Mouse (Mus musculus) intestine, postnatal 0 days (tissue): ENCODE data around the gene B9d2. TPM values are rescaled to one million over a fixed set of nuclear protein-coding genes. Genes with fewer than 3 reads are reported as not detected.
A peak's percentile ranks its signal among the peaks of the same experiment; 100 is the strongest.

ENCODE experiments used
- ATAC-seq: fragments of 200-750 bp; cut with Nextera tagmentation; 2 replicates; pipeline ENCODE4 v1.8.0; 2017; ENCODE audit warnings: mild to moderate bottlenecking, moderate TSS enrichment, moderate library complexity
- H3K27ac ChIP-seq: fragments of 300-500 bp; sonication (generic); 2 replicates; pipeline ENCODE4 v1.5.1; 2014; ENCODE audit warnings: mild to moderate bottlenecking, low read depth, low read length, moderate library complexity
- H3K27me3 ChIP-seq: fragments of 300-500 bp; sonication (generic); replicated peaks from 2 replicates; pipeline ENCODE4 v1.6.1; 2014; ENCODE audit warnings: low read length, mixed read lengths; ENCODE audit not compliant: control insufficient read depth, insufficient read depth
- H3K36me3 ChIP-seq: fragments of 300-500 bp; sonication (generic); 2 replicates; pipeline ENCODE4 v1.6.1; 2014; ENCODE audit warnings: mild to moderate bottlenecking, moderate library complexity; ENCODE audit not compliant: control insufficient read depth, insufficient read depth
- H3K4me1 ChIP-seq: fragments of 300-500 bp; sonication (generic); replicated peaks from 2 replicates; pipeline ENCODE4 v1.6.1; 2014; ENCODE audit warnings: antibody characterized with exemption, low read length, mixed read lengths; ENCODE audit not compliant: control insufficient read depth, insufficient read depth
- H3K4me2 ChIP-seq: fragments of 300-500 bp; sonication (generic); replicated peaks from 2 replicates; pipeline ENCODE4 v1.6.1; 2014; ENCODE audit warnings: low read depth, mild to moderate bottlenecking, moderate library complexity
- H3K4me3 ChIP-seq: fragments of 300-500 bp; sonication (generic); 2 replicates; pipeline ENCODE4 v1.5.1; 2014; ENCODE audit warnings: low read depth, low read length
- H3K9ac ChIP-seq: fragments of 300-500 bp; sonication (generic); 2 replicates; pipeline ENCODE4 v1.6.1; 2014; ENCODE audit warnings: mild to moderate bottlenecking, low read depth, low read length
- H3K9me3 ChIP-seq: fragments of 300-500 bp; sonication (generic); 2 replicates; pipeline ENCODE4 v1.6.1; 2016; ENCODE audit warnings: mixed run types; ENCODE audit not compliant: control insufficient read depth
- CTCF ChIP-seq: sonication (generic); IDR thresholded peaks from 2 replicates; pipeline ENCODE4 v1.5.1; 2016; ENCODE audit warnings: low read depth, mild to moderate bottlenecking, control low read depth, antibody characterized with exemption, moderate library complexity
- WGBS: fragments of 180-500 bp; shearing (Covaris S2); extraction: QIAGEN DNeasy Blood & Tissue Kit; methylation state at CpG from one replicate; pipeline ENCODE4 v1.1.7; 2014; 5-methylcytosine and 5-hydroxymethylcytosine counted together
- polyA plus RNA-seq: library from polyadenylated mRNA; unstranded; fragments of >200 nt; fragmentation: Nextera tagmentation; extraction: Ambion mirVana; gene quantifications from 2 replicates; pipeline ENCODE4 v1.2.1, GENCODE M21; 2015

B9d2 gene
- polyA plus RNA-seq, 1 experiment from 2014 or later: 12.4 TPM

DNA sequence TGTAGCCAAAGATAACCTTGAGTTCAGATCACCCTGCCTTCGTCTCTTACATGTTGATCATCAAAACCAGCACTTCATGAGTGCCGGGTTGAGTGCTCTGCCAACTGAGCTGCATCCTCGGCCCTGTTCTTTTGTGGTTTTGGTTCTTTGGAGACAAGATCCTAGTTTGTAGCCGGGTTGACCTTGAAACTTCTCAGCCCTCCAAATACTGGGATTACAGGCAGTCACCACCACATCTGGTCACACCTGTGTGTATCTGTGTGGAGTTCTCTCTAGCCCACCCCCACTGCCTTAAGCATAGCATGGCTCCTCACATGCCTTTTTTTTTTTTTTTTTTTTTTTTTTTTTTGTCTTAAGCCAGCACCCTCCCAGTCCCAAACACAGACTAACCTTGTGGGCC, 10.5 kb upstream of the B9d2 start:
- no peak overlapping the region for H3K4me3 ChIP-seq
- no peak overlapping the region for H3K4me2 ChIP-seq
- no peak overlapping the region for H3K27ac ChIP-seq
- no peak for ATAC-seq
- H3K27me3 ChIP-seq: peaks cover 9% of the 10 kb centered on the region
- no peak for TF ChIP-seq CTCF
- WGBS: 91% methylated on average over 4 of the region's 4 CpGs
- 0 out of 2 replicates have a peak, but pooled peaks cover 3% of the 10 kb centered on the region for H3K4me1 ChIP-seq
- H3K9ac ChIP-seq: no peak overlapping the region
- H3K9me3 ChIP-seq: no peaks in the 10 kb centered on the region
- H3K36me3 ChIP-seq: peaks cover 33% of the 10 kb centered on the region; the same call in 1 of the 2 replicates

- Histone ChIP-seq H3K27me3 (peaks cover 19% of the 10 kb centered on the region), H3K36me3 (peaks cover 21% of the 10 kb centered on the region; the same call in 1 of the 2 replicates), H3K9me3 (no peaks in the 10 kb centered on the region), H3K4me3 (no peak overlapping the region), H3K9ac (no peak overlapping the region), H3K27ac (no peak overlapping the region), H3K4me1 (0 out of 2 replicates have a peak, but pooled peaks cover 3% of the 10 kb centered on the region), H3K4me2 (no peak overlapping the region)
- no peak for TF ChIP-seq CTCF
- WGBS: 62% methylated on average over 2 of the region's 2 CpGs
- ATAC-seq: no peak
Observed at GRCm38 (mm10) chr7:25671686-25672085, 8.9 kb upstream of the B9d2 start.

DNA sequence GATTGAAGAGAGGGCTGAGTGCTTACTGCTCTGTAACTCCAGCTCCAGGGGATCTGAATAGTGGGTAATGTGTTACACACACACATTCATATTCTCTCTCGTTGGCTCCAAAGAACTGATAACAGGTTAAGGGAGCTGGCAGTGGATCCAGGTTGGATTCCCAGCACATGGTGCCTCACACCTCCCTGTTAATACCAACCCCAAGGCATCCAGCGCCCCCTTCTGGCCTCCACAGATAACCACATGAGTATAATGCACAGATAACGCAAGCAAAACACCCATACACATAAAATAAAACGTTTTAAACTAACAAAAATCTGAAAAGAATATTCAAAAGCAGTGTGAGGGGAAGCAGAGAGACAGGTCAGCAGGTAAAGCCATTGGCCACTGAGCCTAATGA, 8.1 kb upstream of the B9d2 start:
- Histone ChIP-seq H3K27ac (no peak overlapping the region), H3K27me3 (peaks cover 19% of the 10 kb centered on the region), H3K4me2 (no peak overlapping the region), H3K4me1 (0 out of 2 replicates have a peak, but pooled peaks cover 3% of the 10 kb centered on the region), H3K9me3 (no peaks in the 10 kb centered on the region), H3K4me3 (no peak overlapping the region), H3K36me3 (peaks cover 13% of the 10 kb centered on the region; the same call in 1 of the 2 replicates), H3K9ac (no peak overlapping the region)
- peak; percentile 42; the same call in 1 of the 2 replicates for TF ChIP-seq CTCF
- 47% methylated on average over 4 of the region's 4 CpGs for WGBS
- ATAC-seq: no peak

DNA sequence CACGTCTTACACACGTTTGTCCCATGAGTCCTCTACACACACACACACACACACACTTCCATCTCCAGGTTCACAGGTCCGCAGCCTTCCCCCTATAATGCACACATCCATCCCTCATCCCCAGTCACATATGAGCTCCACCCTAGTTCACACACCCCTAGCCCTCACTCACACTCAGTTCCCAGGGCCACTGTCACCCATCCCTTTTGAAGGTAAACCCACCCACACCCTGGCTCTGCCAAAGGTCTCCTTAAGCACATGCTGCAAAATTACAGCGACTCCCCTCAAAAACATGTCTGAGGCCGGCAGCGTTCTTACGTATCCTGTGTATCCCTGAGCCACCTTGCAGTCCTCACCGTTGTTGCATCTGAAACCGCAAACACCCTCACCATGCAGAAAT, 6.3 kb upstream of the B9d2 start:
- no peak for ATAC-seq
- Histone ChIP-seq H3K9me3 (no peaks in the 10 kb centered on the region), H3K4me3 (peak overlapping the region; percentile 34), H3K4me2 (no peak overlapping the region), H3K4me1 (0 out of 2 replicates have a peak, but pooled peaks cover 3% of the 10 kb centered on the region), H3K27ac (no peak overlapping the region), H3K27me3 (peaks cover 19% of the 10 kb centered on the region), H3K36me3 (no peaks in the 10 kb centered on the region; the same call in 1 of the 2 replicates), H3K9ac (no peak overlapping the region)
- WGBS: 22% methylated on average over 9 of the region's 9 CpGs
- TF ChIP-seq CTCF: no peak

- Histone ChIP-seq H3K4me3 (peak within 1 kb of the TSS; percentile 34), H3K36me3 (no peaks in the 10 kb centered on the region; the same call in 1 of the 2 replicates), H3K9me3 (no peaks in the 10 kb centered on the region), H3K4me2 (peak within 1 kb of the TSS; percentile 59), H3K4me1 (0 out of 2 replicates have a peak, but pooled peaks cover 3% of the 10 kb centered on the region), H3K9ac (no peak within 1 kb of the TSS), H3K27me3 (peaks cover 19% of the 10 kb centered on the region), H3K27ac (no peak within 1 kb of the TSS)
- no peak for ATAC-seq
- WGBS: 3% methylated on average over 29 of the region's 29 CpGs
- no peak for TF ChIP-seq CTCF
Observed at GRCm38 (mm10) chr7:25674719-25675300, 5.8 kb upstream of the B9d2 start, which contains the start of gene Tmem91. TSS of gene Tmem91 (minus strand) at chr7:25675166.

GRCm38 (mm10) chr7:25675405-25675804, 5.2 kb upstream of the B9d2 start:
- H3K4me1 ChIP-seq: 0 out of 2 replicates have a peak, but pooled peaks cover 6% of the 10 kb centered on the region
- no peak overlapping the region for H3K9ac ChIP-seq
- H3K27me3 ChIP-seq: peaks cover 19% of the 10 kb centered on the region
- whole genome bisulfite sequencing: 45% methylated on average over 6 of the region's 6 CpGs
- H3K9me3 ChIP-seq: no peaks in the 10 kb centered on the region
- no peak for ATAC-seq
- no peak overlapping the region for H3K4me2 ChIP-seq
- H3K36me3 ChIP-seq: no peaks in the 10 kb centered on the region; the same call in 1 of the 2 replicates
- no peak for TF ChIP-seq CTCF
- no peak overlapping the region for H3K27ac ChIP-seq
- peak overlapping the region; percentile 34 for H3K4me3 ChIP-seq
